Mouse (Mus musculus): ENCODE measurements around the gene Gpalpp1.

DNA sequence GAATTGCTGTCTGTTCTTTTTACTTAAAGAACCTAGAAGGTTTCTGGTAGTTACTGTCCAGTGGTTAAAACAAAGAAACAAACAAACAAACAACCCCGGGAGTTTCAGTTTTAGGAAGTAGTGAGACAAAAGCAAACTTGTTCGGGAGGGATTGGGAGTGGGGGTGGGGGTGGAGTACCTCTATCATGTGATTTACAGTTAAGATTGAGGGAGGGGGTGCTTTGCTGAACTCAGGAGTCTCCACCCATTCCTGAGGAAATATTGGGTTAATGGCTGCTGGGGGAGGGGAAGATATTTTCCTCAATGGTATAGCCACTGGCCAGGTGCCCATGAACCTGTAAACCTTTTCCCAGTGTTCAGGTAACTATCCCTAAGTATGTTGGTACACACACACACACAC lies 40.5 kb upstream of the Gpalpp1 start:
- TF ChIP-seq CTCF (IDR thresholded peaks at IDR 0.05; ENCODE audit: borderline replicate concordance, extremely low read depth, insufficient read depth, insufficient read length) (no peak), POLR2A (IDR thresholded peaks at IDR 0.05; ENCODE audit: borderline replicate concordance, extremely low read depth, insufficient read depth, insufficient read length, poor library complexity, severe bottlenecking) (no peak)
